Mouse (Mus musculus): ENCODE results near the gene Gm20481.
"Not testable (repeated sequence)": the region's sequence is repeated elsewhere in the genome, so short reads cannot be mapped to it uniquely, and the experiment has no call there.

Gm20481 gene

DNA sequence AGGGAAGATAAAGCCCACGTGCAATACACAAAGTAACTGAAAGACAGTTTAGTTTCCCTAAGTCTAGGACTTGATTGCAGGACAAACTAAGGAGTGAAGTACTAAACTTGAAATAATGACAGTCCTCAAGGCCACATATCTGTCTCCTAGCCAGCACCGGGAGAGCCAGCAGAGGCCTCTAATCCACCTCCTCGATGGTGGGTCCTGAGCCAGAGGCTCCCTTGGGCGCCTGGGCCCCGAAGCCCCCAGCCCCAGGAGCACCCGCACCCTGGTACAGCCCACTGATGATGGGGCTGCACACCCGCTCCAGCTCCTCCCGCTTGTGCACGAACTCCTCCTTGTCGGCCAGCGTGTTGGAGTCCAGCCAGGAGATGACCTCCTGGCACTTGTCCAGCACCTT is at the start of gene Gm20481:
Gene Gm20481 (plus strand): TSS at position 91 of the 400 bp plus-strand sequence.
- not testable (repeated sequence) for DNase-seq (ENCODE audit: low spot score)

DNA sequence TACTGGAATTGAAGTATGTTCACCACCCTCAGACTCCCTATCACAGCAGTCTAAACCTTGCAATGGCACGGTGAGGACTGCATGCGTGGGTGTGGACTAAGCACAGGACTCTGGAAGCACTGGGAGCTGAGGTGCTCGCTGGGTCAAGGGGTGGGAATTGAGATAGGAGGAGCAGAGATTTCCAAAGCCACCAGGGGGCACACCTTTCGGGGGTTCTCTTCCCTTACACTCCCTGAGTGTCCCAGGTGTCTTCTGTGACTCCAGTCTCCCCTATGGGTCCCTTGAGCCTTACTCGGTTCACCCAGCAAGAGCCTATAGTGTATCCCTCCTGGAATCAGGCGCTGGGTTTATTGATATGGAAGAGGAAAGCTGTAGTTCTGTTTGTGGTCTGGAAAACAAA is 46.8 kb upstream of the Gm20481 start:
- no peak for DNase-seq (ENCODE audit: low spot score)

DNA sequence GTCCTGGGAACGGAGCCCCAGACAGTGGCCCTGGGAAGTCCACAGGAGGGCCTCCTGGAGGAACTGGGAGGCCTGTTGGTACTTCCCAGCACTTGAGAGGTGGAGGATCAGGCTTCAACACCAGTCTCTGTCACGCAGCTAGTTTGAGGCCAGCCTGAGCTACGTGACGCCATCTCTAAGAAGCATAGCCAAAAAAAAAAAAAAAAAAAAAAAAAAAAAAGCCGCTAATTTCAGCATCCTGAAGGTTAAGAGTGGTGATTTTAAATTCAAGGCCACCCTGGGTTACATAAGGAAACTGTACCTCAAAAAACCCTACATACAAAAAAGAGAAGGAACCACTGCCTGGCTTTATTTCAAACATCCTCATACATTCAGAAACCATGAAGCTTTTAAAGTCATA is 45.5 kb upstream of the Gm20481 start:
- DNase-seq (ENCODE audit: low spot score), result no peak

DNA sequence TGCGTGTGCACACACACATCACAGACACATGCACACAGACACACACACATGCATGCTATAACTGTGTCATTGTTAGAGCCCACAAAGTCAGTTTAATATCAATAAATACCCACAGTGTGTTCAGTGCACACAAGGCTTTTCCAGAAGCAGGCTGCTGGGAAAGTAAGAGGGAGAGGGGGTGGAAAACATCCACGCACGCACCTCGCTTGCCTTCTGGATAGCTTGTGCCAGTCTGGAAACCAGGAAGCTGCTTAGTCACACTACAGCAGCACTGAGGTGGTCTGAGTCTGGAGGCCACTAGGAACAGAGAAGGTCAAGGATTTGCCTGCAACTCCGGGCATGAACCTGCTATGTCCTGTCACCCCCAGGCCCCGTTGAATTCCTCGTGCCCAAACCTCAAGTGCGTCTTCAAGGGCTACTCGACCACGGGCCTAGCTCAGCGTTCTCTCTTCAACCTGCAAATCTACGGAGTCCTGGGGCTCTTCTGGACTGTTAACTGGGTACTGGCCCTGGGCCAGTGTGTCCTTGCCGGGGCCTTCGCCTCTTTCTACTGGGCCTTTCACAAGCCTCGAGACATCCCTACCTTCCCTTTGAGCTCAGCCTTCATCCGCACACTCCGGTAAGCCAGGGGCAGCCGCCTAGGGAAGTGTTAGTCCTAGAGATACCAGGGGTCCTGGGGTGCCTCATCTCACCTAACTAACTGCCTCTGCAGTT is 42.2 kb upstream of the Gm20481 start:
- no peak for DNase-seq (ENCODE audit: low spot score)

DNA sequence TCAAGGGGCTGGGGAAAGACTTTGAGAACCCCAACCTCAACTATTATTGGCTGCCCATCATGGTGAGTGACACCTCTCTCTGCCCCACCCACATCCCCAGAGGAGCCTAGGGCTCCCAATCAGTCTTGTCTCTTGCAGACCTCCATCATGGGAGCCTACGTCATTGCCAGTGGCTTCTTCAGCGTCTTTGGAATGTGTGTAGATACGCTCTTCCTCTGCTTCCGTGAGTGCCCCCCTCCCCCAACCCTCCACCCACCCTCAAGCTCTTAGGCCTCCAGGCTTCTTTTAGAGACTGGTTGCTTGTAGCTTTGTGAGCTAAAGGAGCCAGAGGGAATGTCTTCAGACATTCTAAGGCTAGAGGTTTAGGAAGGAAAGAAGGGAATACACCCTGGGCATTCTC is 40.9 kb upstream of the Gm20481 start:
- DNase-seq (ENCODE audit: low spot score), result no peak

DNA sequence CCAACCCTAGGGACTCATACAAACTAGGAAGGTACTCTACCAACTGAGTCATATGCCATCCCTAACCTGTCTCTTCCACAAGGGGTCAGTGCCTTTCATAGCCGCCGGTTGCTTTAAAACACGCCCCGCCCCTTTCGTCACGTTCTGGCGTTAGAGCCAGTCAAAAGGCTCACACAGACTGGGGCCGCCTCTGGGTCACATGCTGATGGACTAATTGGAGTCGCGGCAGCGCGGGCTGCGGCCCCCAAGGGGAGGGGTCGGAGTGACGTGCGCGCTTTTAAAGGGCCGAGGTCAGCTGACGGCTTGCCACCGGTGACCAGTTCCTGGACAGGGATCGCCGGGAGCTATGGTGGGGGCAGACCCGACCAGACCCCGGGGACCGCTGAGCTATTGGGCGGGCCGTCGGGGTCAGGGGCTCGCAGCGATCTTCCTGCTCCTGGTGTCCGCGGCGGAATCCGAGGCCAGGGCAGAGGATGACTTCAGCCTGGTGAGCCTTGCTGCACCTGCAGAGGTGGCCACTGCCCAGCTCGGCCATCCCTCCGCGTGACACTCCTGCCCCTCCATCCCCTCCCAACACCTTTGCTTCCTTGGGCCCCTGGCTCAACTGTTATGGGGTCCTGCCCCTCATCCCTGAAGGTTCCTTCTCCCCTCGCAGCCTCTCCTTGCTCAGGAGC is 38.5 kb upstream of the Gm20481 start, which contains the start of gene Neu1:
Gene Neu1 (plus strand): TSS at position 193 of the 674 bp plus-strand sequence.
- DNase-seq (ENCODE audit: low spot score), result peak; percentile 99

DNA sequence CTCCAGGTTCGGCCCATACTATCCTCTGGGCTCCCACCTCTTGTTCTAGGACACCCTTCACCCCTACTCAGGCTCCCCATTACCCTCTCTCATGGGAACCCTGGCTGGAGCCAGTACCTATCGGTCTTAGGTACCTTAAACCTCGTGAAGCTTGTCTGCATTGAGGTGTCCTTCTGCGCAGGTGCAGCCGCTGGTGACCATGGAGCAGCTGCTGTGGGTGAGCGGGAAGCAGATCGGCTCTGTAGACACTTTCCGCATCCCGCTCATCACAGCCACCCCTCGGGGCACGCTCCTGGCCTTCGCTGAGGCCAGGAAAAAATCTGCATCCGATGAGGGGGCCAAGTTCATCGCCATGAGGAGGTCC is 38.0 kb upstream of the Gm20481 start:
- DNase-seq (ENCODE audit: low spot score), result no peak

DNA sequence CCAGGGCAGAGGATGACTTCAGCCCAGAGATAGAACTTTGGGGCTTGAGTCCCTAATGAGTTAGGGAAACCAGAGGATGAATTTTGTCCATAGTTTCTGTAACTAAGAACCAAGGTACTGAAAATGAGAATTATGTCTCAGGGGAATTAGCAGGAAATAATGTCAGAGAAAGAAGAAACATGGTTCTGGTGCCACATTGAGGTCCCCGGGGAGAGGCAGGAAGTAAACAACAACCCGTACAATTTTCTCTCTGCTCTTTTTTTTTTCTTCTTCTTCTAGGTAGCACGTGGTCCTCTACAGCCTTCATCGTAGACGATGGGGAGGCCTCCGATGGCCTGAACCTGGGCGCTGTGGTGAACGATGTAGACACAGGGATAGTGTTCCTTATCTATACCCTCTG is 37.4 kb upstream of the Gm20481 start:
- DNase-seq (ENCODE audit: low spot score), result no peak

DNA sequence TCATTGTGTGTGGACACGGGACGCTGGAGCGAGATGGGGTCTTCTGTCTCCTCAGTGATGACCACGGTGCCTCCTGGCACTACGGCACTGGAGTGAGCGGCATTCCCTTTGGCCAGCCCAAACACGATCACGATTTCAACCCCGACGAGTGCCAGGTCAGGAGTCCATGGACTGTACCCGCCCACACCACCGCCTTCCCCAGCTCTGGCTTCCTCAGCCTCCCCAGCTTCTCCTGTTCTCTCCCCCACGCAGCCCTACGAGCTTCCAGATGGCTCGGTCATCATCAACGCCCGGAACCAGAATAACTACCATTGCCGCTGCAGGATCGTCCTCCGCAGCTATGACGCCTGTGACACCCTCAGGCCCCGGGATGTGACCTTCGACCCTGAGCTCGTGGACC is 35.7 kb upstream of the Gm20481 start:
- no peak for DNase-seq (ENCODE audit: low spot score)

DNA sequence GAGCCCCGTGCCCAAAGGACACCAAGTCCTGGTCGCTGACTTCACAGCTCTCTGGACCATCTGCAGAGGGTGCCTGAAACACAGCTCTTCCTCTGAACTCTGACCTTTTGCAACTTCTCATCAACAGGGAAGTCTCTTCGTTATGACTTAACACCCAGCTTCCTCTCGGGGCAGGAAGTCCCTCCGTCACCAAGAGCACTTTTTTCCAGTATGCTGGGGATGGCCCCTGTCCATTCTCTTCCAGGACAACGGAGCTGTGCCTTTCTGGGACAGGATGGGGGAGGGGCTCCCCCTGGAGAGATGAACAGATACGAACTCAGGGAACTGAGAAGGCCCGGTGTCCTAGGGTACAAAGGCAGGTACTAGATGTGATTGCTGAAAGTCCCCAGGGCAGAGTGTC is 34.9 kb upstream of the Gm20481 start:
- no peak for DNase-seq (ENCODE audit: low spot score)

DNA sequence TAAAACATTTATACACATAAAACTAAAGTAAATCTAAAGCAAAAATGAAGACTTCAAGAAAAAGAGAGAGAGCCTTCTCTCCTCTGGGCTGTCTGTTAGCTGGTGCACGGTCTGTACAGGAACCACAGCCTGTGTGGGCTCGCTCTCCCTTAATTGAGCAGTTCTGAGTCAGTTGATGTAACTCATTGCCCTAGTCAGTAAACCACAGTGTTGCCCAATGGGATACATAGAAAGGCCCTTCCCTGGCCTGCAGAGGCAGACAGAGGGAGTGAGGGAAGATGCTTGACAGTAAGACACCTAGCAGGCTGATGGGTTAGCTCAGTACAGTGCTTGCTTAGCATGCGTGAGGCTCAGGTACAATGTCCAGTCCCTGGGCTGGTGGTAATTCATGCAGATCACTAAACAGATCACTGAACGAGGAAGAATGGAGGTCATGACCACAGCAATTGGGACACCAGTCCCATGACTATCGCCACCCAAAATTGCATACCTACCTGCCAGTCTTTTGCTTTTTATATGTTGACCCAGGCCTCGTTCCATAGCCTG is 31.7 kb upstream of the Gm20481 start:
- no peak for DNase-seq (ENCODE audit: low spot score)

DNA sequence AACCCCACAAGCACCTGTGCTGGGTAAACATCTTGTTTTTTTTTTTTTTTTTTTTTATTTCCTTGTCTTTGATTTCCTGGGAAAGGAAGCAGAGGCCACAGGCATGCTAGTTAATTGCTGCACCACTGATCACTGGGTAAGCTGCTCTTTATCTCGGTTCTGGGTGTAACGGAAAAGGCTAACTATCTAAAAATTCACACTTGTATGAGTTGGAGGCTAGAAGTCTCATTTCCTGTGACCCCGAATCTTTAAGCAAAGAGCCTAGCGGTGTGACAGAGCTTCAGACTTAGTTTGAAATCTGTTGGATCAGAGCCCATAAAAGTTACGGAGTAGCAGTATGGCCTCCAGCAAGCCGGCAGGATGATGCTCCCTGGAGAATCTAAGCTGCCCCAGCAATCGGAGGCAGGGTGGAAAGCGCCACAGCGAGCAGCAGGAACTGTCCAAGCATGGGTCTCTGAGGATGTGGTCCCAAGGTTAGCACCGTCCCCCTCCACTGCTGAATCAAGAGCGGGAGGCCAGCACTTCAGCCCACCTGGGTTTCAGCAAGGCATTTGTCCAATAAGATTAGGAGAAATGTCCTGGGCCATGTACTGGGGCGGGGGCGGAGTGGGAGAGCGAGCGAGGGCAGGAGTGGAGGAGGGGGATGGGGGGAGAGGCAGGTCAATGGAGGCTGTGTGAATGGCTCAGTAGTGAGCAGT is 28.2 kb upstream of the Gm20481 start:
- DNase-seq (ENCODE audit: low spot score), result no peak

DNA sequence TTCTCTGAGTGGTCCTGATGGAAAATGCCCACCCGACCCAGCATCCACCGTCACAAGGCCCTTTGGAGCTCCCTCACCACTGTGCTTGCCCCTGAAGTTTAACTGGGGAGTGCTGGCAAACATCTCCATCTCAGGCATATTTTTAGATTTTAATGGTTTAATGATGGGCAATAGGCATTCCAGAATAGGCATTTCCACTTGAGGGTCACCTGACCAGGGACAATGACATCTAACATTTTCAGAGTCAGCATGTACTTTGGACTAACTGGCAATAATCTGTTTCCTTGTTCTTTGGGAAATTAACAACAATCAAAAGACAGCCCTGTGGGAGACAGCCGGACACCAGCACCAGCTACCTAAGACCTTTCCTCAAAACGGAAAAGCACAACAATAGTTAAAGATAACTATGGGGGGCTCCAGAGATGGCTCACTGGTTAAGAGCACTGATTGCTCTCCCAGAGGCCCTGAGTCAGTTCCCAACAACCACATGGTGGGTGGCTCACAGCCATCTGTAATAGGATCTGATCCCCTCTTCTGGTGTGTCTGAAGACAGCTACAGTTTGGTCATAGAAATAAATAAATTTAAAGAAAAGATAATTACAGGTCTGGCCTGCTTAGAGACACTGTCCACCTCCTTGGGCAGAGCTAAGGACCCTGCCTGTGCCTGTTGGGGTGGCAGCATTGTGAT is 26.4 kb upstream of the Gm20481 start:
- DNase-seq (ENCODE audit: low spot score), result no peak

DNA sequence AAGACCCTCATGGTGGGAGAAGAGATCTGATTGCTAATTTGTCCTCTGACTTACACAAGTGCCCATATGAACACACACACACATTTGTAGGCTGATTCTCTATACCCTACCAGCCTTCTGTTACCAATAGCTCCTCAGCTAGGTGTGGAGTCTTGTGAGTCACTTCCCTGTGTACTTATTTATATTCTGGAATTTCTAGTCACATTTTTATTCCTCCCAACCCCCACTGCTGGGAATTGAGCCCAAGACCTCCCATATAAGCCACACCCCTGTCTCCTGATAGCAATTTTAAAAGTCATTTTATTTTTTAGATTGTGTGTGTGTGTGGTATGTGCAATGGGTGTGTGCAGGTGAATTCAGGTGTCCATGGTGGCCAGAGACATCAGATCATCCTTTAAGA is 25.4 kb upstream of the Gm20481 start:
- DNase-seq (ENCODE audit: low spot score), result no peak

DNA sequence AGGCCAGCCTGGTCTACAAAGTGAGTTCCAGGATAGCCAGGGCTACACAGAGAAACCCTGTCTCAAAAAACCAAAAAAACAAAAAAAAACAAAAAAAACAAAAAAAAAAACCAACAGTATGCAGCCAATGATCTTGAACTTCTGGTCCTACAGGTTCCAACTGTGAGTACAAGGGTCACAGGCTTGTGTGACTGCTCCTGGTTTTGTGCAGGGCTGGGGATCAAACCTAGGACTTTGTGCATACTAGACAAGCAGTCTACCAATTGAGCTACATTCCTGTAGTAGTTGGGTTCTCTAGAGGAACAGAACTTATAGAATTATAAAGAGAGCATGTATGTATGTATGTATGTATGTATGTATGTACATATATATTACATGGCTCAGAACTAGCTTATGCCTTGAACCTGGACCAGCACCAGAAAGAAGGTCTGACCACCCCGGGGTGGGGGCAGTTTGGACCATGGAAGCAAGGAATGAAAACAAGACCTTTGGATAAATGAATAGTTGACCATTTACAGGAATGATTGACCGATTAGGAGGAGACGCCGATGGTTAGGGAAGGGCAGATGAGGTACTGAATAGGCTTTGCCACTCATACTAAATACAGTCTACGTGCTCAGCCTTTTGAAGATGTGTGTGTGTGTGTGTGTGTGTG is 23.1 kb upstream of the Gm20481 start:
- DNase-seq (ENCODE audit: low spot score), result no peak

DNA sequence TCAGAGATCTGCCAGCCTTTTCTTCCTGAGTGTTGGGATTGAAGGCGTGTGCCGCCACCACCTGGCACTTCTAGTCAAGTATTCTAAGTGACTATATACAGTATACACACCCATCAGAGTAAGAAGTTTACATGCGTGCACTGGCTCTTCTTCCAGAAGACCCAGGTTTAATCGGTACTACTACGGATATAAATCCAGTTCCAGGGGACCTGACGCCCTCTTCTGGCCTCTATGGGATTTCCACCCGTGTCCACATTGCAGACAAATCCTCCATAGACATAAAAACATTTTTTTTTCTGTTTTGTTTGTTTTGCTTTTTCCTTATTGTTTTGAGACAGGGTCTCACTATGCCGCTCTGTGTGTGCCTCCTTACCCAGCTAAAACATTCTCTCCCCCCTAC is 22.1 kb upstream of the Gm20481 start:
- no peak for DNase-seq (ENCODE audit: low spot score)

DNA sequence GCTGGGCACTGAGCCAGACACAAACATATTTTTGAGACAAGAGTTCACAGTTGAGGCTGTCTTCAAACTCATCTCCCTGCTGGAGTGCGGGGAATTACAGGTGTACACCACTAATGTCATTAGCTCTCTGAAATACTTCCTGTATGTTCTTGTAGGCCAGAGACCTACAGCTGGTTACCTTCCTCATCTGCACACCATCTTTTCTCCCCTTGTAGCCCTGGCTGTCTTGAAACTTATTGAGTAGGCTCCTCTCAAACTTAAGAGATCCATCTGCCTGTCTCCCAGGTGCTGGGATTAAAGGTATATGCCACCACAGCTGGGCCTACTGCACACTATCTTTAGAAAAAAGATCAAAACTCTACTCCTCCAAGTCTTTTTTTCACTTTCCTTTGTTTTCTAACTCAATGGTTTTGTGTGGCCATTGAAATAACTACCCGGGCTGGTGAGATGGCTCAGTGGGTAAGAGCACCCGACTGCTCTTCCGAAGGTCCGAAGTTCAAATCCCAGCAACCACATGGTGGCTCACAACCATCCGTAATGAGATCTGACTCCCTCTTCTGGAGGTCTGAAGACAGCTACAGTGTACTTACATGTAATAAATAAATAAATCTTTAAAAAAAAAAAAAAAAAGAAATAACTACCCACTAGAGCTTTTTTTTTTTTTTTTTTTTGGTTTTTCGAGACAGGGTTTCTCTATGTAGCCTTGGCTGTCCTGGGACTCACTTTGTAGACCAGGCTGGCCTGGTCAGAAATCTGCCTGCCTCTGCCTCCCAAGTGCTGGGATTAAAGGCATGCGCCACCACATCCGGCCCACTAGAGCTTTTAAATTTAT is 20.8 kb upstream of the Gm20481 start:
- not testable (repeated sequence) for DNase-seq (ENCODE audit: low spot score)

DNA sequence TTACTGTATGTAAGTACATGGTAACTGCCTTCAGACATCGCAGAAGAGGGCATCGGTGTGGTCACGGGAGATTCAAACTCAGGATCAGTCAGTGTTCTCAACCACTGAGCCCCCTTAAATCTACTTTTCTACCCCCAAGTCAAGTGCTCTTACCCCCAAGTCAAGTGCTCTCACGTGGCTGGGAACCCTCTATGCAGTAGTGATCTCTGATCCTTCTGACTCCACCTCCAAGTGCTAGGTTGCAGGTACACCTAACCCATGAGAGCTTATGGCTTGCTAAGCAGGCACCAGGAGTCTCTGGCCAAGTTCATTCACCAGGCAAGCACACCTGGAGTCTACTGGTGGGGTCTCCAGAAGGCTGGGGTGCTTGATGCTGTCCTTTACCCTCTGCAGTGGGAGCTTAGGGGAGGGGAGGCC is 20.2 kb upstream of the Gm20481 start:
- no peak for DNase-seq (ENCODE audit: low spot score)

DNA sequence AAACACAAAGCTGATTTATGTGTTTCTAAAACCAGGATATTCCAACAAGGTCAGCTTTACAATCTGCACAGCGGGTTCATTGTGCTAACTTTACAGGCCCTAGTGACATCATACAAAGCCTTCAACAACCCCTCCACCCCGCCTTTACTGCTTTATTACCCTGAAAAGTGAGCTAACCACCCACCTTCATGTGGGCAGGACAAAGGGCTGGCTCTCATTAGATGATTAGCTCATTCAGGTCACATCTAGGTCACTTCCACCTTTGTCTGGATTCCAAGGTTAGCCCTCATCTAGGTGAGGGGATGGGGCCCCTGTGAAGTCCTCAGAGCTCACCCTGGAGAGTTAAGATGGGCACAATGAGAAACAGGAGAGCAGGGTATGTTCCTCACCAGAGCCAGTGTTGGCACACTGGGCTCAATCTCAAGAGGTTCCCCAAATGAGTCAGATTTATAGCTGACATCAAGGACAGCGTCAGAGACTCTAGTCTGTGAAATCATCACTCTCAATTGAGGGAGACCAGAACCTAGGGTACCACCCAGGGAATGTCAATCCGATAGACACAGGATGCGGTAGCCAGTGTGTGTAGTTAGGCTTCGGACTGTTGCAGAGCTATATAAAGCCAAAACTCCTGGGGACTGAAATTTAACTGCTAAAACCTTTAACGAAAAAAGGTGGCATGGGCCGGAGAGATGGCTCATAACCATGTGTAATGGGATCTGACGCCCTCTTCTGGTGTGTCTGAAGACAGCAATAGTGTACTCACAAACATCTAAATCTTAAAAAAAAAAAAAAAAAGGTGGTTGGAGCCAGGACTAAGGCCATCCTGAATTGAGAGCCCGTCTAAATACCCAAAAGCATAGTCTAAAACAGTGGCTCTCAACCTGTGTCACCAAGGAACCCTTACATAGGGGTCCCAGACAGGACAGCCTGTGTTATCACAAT is 18.9 kb upstream of the Gm20481 start:
- no peak for DNase-seq (ENCODE audit: low spot score)
